Mouse (Mus musculus) forebrain, embryonic 16.5 days (tissue): Measurements from ENCODE around the gene Fosl1. TPM values are rescaled to one million over a fixed set of nuclear protein-coding genes. Genes with fewer than 3 reads are reported as not detected.
A peak's percentile ranks its signal among the peaks of the same experiment; 100 is the strongest.
"Not testable (repeated sequence)": the region's sequence is repeated elsewhere in the genome, so short reads cannot be mapped to it uniquely, and the experiment has no call there.

Experiments
- ATAC-seq: fragments of 200-750 bp; cut with Nextera tagmentation; 2 replicates; pipeline ENCODE4 v1.8.0; 2017; ENCODE audit warnings: mild to moderate bottlenecking, moderate library complexity
- H3K27ac ChIP-seq: fragments of 300-500 bp; sonication (generic); 2 replicates; pipeline ENCODE4 v1.5.1; 2014; ENCODE audit warnings: low read length, control low read depth
- H3K27me3 ChIP-seq: fragments of 300-500 bp; sonication (generic); replicated peaks from 2 replicates; pipeline ENCODE4 v1.6.1; 2014; ENCODE audit warnings: low read length; ENCODE audit not compliant: control insufficient read depth, insufficient read depth
- H3K36me3 ChIP-seq: fragments of 300-500 bp; sonication (generic); 2 replicates; pipeline ENCODE4 v1.6.1; 2014; ENCODE audit not compliant: control insufficient read depth, insufficient read depth
- H3K4me1 ChIP-seq: fragments of 300-500 bp; sonication (generic); replicated peaks from 2 replicates; pipeline ENCODE4 v1.6.1; 2014; ENCODE audit warnings: low read length; ENCODE audit not compliant: control insufficient read depth, insufficient read depth
- H3K4me2 ChIP-seq: fragments of 300-500 bp; sonication (generic); 2 replicates; pipeline ENCODE4 v1.6.1; 2014; ENCODE audit warnings: mild to moderate bottlenecking, low read length, control low read depth
- H3K4me3 ChIP-seq: fragments of 300-500 bp; sonication (generic); replicated peaks from 2 replicates; pipeline ENCODE4 v1.5.1; 2014; ENCODE audit warnings: mild to moderate bottlenecking, low read length, control low read depth
- H3K9ac ChIP-seq: fragments of 300-500 bp; sonication (generic); replicated peaks from 2 replicates; pipeline ENCODE4 v1.6.1; 2014; ENCODE audit warnings: low read depth, low read length, control low read depth
- H3K9me3 ChIP-seq: fragments of 300-500 bp; sonication (generic); 2 replicates; pipeline ENCODE4 v1.6.1; 2016; ENCODE audit warnings: low read length; ENCODE audit not compliant: control insufficient read depth
- WGBS: fragments of 180-500 bp; shearing (Covaris S2); extraction: QIAGEN DNeasy Blood & Tissue Kit; methylation state at CpG from one replicate; pipeline ENCODE4 v1.1.7; 2014; 5-methylcytosine and 5-hydroxymethylcytosine counted together
- polyA plus RNA-seq: library from polyadenylated mRNA; unstranded; fragments of >200 nt; fragmentation: Nextera tagmentation; extraction: Ambion mirVana; gene quantifications from 2 replicates; pipeline ENCODE4 v1.2.1, GENCODE M21; 2015

Fosl1 gene
- polyA plus RNA-seq, 1 experiment from 2014 or later: not detected

GRCm38 (mm10) chr19:5488878-5489571 lies 41.7 kb downstream of the Fosl1 start:
- Histone ChIP-seq H3K4me3 (peak overlapping the region; percentile 59), H3K27me3 (no peaks in the 10 kb centered on the region), H3K4me2 (peak overlapping the region; percentile 58), H3K9me3 (no peaks in the 10 kb centered on the region), H3K36me3 (peaks cover 13% of the 10 kb centered on the region), H3K9ac (peak overlapping the region; percentile 60), H3K4me1 (peaks cover 37% of the 10 kb centered on the region), H3K27ac (peak overlapping the region; percentile 98)
- ATAC-seq: peak; percentile 78
- under 1% methylated on average over 26 of the region's 26 CpGs for WGBS

DNA sequence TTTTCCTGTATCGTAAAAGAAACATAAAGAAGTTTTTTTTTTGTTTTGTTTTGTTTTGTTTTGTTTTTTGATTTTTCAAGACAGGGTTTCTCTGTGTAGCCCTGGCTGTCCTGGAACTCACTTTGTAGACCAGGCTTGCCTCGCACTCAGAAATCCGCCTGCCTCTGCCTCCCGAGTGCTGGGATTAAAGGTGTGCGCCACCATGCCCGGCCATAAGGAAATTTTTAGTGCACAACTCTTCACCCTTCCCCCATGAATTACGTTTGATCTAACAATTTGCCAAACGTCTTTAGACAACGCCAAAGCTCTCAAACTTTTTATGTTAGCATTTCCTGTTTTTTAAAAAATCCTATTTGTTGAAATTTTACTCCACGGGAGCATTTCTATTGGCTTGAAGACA lies 42.4 kb downstream of the Fosl1 start:
- Histone ChIP-seq H3K4me3 (peak overlapping the region; percentile 100), H3K4me1 (peaks cover 37% of the 10 kb centered on the region), H3K36me3 (peaks cover 17% of the 10 kb centered on the region), H3K27ac (peak overlapping the region; percentile 99), H3K4me2 (peak overlapping the region; percentile 46)
- H3K9me3 ChIP-seq, H3K27me3 ChIP-seq, H3K9ac ChIP-seq, ATAC-seq: not testable (repeated sequence)
- 47% methylated on average over 10 of the region's 10 CpGs for WGBS

DNA sequence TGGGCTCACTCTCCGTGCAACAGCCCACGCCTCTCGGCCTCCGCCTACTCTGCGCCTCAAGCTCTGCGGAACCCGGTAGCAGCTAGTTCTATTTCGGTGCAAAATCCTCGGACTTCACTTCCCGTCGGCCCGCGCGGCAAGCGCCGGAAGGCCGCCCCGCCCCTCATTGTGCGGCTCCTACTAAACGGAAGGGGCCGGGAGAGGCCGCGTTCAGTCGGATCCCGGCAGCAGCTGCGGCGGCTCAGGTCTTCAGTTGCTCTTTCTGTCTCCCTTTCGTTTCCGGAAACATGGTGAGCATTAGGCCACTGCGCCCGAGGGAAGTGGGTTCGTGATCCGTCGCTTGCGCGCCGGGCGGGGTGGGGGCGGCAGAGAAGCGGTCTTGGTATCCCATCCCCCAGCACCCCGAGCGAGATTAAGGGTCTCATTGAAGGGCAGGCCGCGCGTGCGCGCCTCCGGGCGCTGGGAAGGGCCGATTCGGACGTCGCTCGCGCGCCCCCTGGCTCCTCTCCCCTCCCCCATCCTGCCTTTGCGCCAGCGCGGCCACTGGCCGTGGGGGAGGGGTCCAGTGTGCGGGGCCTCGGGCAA lies 43.1 kb downstream of the Fosl1 start, which contains the start of gene Cfl1:
Cfl1 (plus strand) TSS at position 143 of the 585 bp plus-strand sequence.
- WGBS: under 1% methylated on average over 59 of the region's 62 CpGs
- peak within 1 kb of the TSS; percentile 100 for H3K4me3 ChIP-seq
- H3K9ac ChIP-seq: peak within 1 kb of the TSS; percentile 98
- H3K9me3 ChIP-seq: no peaks in the 10 kb centered on the region
- H3K27ac ChIP-seq: peak within 1 kb of the TSS; percentile 99
- peaks cover 37% of the 10 kb centered on the region for H3K4me1 ChIP-seq
- peak; percentile 78 for ATAC-seq
- peak within 1 kb of the TSS; percentile 87 for H3K4me2 ChIP-seq
- no peaks in the 10 kb centered on the region for H3K27me3 ChIP-seq
- H3K36me3 ChIP-seq: peaks cover 14% of the 10 kb centered on the region

DNA sequence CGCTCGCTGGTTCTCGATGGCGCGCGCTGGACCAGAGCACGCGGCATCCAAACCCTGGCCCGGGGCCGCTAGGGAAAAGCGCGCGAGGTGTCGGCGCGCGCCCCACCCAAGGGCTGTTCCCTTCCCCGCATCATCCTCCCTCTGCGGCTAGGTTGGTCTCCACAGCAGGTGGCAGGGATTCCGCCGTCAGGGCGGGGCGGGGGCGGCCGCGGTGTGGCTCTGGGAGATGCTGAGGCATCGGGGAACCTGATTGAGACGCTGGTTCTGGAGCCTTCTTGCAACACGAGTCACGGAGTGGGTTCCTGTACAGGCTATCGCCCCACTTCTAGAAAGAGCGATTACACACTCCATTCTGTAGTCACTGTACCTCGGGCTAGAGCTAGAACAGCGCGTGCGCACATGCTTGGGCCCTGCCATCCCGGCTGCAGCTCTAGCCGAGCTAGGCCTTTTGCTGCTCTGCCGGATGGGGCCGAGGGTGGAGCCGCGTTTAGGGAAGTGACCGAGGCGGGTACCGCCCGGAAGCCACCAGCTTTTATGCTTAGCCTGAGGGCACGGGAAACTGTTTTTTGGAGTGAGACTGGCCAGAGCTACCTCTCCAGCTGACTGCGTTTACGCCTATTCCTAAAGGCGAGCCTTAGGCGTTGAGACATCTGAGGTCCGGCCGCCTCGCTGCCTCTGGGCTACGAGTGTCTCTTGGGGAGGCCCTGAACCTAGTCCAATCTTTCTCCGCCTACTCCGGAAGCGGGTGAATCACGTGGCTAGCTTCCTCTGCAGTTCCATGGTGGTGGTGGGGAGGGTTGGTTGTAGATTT lies 43.8 kb downstream of the Fosl1 start:
- WGBS: under 1% methylated on average over 59 of the region's 59 CpGs
- Histone ChIP-seq H3K4me2 (peak overlapping the region; percentile 87), H3K27me3 (no peaks in the 10 kb centered on the region), H3K4me3 (peak overlapping the region; percentile 100), H3K9ac (peak overlapping the region; percentile 98), H3K27ac (peak overlapping the region; percentile 99), H3K4me1 (peaks cover 37% of the 10 kb centered on the region), H3K36me3 (peaks cover 18% of the 10 kb centered on the region), H3K9me3 (no peaks in the 10 kb centered on the region)
- peak; percentile 32 for ATAC-seq

DNA sequence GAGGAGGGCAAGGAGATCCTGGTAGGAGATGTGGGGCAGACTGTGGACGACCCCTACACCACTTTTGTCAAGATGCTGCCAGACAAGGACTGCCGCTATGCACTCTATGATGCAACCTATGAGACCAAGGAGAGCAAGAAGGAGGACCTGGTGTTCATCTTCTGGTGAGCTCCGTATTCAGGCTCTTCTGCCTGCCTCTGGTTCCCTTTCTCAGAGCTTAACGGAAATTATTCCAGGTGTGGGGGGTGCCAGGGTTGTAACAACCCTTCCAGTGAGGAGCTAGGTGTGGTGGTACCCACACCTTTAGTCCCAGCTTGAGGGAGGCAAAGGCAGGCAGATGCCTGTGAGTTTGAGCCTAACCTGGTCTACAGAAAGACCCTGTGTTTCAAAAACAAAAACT lies 45.3 kb downstream of the Fosl1 start:
- H3K4me3 ChIP-seq: no peak overlapping the region
- peaks cover 26% of the 10 kb centered on the region for H3K4me1 ChIP-seq
- H3K27ac ChIP-seq: no peak overlapping the region
- no peak overlapping the region for H3K4me2 ChIP-seq
- no peaks in the 10 kb centered on the region for H3K27me3 ChIP-seq
- no peaks in the 10 kb centered on the region for H3K9me3 ChIP-seq
- peaks cover 24% of the 10 kb centered on the region for H3K36me3 ChIP-seq
- no peak for ATAC-seq
- H3K9ac ChIP-seq: no peak overlapping the region
- 86% methylated on average over 4 of the region's 4 CpGs for WGBS

GRCm38 (mm10) chr19:5493301-5493721 lies 46.0 kb downstream of the Fosl1 start:
- not testable (repeated sequence) for ATAC-seq, H3K4me3 ChIP-seq, H3K27ac ChIP-seq, H3K4me2 ChIP-seq, H3K9ac ChIP-seq, H3K27me3 ChIP-seq, H3K9me3 ChIP-seq
- Histone ChIP-seq H3K4me1 (peaks cover 26% of the 10 kb centered on the region), H3K36me3 (peaks cover 24% of the 10 kb centered on the region)
- 67% methylated on average over 9 of the region's 9 CpGs for WGBS

DNA sequence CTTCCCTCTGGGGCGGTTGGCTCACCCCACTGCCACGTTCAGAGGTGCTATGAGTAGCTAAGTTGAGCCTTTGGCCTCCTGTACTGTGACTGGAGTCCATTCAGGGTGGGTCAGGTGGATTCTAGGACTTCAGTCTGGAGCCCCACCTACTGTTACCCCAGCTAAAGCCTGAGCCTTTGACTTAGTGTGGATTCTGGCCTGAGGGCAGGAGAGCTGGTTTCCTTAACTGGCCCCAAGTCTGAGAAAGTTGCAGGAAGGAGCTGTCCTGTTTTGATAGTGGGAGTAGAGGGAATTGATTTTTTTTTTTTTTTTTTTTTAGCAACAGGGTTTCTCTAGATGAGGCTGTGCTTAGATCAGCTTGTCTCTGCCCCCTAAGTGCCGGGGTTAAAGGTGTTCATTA lies 47.0 kb downstream of the Fosl1 start:
- Histone ChIP-seq H3K9me3 (no peaks in the 10 kb centered on the region), H3K27ac (no peak overlapping the region), H3K9ac (no peak overlapping the region), H3K27me3 (no peaks in the 10 kb centered on the region), H3K4me1 (peaks cover 19% of the 10 kb centered on the region), H3K36me3 (peaks cover 24% of the 10 kb centered on the region), H3K4me2 (no peak overlapping the region), H3K4me3 (no peak overlapping the region)
- WGBS: 90% methylated on average over 3 of the region's 3 CpGs
- no peak for ATAC-seq

GRCm38 (mm10) chr19:5495353-5496051 lies 48.2 kb downstream of the Fosl1 start:
- Histone ChIP-seq H3K4me1 (peaks cover 18% of the 10 kb centered on the region), H3K27ac (no peak overlapping the region), H3K9ac (no peak overlapping the region), H3K27me3 (no peaks in the 10 kb centered on the region), H3K36me3 (peaks cover 24% of the 10 kb centered on the region), H3K4me2 (no peak overlapping the region), H3K9me3 (no peaks in the 10 kb centered on the region), H3K4me3 (no peak overlapping the region)
- 82% methylated on average over 12 of the region's 12 CpGs for WGBS
- no peak for ATAC-seq

- no peak overlapping the region for H3K9ac ChIP-seq
- H3K4me3 ChIP-seq: no peak overlapping the region
- H3K9me3 ChIP-seq: no peaks in the 10 kb centered on the region
- no peak overlapping the region for H3K27ac ChIP-seq
- no peaks in the 10 kb centered on the region for H3K27me3 ChIP-seq
- 85% methylated on average over 16 of the region's 16 CpGs for WGBS
- H3K36me3 ChIP-seq: peaks cover 24% of the 10 kb centered on the region
- peaks cover 18% of the 10 kb centered on the region for H3K4me1 ChIP-seq
- ATAC-seq: no peak
- no peak overlapping the region for H3K4me2 ChIP-seq
Observed at GRCm38 (mm10) chr19:5496052-5496370, 48.7 kb downstream of the Fosl1 start.
